Mouse (Mus musculus) heart, embryonic 12.5 days (tissue): ENCODE data around the gene Pou6f1. TPM values are rescaled to one million over a fixed set of nuclear protein-coding genes. Genes with fewer than 3 reads are reported as not detected.
"Not testable (repeated sequence)": the region's sequence is repeated elsewhere in the genome, so short reads cannot be mapped to it uniquely, and the experiment has no call there.

Source experiments
- ATAC-seq: fragments of 200-750 bp; cut with Nextera tagmentation; 2 replicates; pipeline ENCODE4 v1.8.0; 2017; ENCODE audit warnings: moderate TSS enrichment, moderate library complexity; ENCODE audit not compliant: insufficient number of reproducible peaks, low FRiP score
- H3K27ac ChIP-seq: fragments of 300-500 bp; sonication (generic); 2 replicates; pipeline ENCODE4 v1.5.1; 2016; ENCODE audit warnings: mild to moderate bottlenecking, moderate library complexity; ENCODE audit not compliant: poor library complexity, severe bottlenecking
- H3K27me3 ChIP-seq: fragments of 300-500 bp; sonication (generic); replicated peaks from 2 replicates; pipeline ENCODE4 v1.6.1; 2016; ENCODE audit warnings: mild to moderate bottlenecking, moderate library complexity
- H3K36me3 ChIP-seq: fragments of 300-500 bp; sonication (generic); 2 replicates; pipeline ENCODE4 v1.6.1; 2016; ENCODE audit warnings: mild to moderate bottlenecking, moderate library complexity
- H3K4me1 ChIP-seq: fragments of 300-500 bp; sonication (generic); replicated peaks from 2 replicates; pipeline ENCODE4 v1.6.1; 2016; ENCODE audit warnings: mild to moderate bottlenecking
- H3K4me2 ChIP-seq: fragments of 300-500 bp; sonication (generic); 2 replicates; pipeline ENCODE4 v1.6.1; 2016; ENCODE audit warnings: mild to moderate bottlenecking, moderate library complexity
- H3K4me3 ChIP-seq: fragments of 300-500 bp; sonication (generic); 2 replicates; pipeline ENCODE4 v1.5.1; 2016; ENCODE audit warnings: mild to moderate bottlenecking
- H3K9ac ChIP-seq: fragments of 300-500 bp; sonication (generic); 2 replicates; pipeline ENCODE4 v1.6.1; 2016; ENCODE audit warnings: mild to moderate bottlenecking, moderate library complexity
- H3K9me3 ChIP-seq: fragments of 300-500 bp; sonication (generic); replicated peaks from 2 replicates; pipeline ENCODE4 v1.6.1; 2016; ENCODE audit warnings: mild to moderate bottlenecking, moderate library complexity
- WGBS: fragments of 180-500 bp; shearing (Covaris S2); methylation state at CpG from one replicate; pipeline ENCODE4 v1.1.7; 2016; 5-methylcytosine and 5-hydroxymethylcytosine counted together
- polyA plus RNA-seq: library from polyadenylated mRNA; unstranded; fragments of >200 nt; fragmentation: Nextera tagmentation; extraction: Ambion mirVana; gene quantifications from 2 replicates; pipeline ENCODE4 v1.2.1, GENCODE M21; 2016

Pou6f1 gene
- polyA plus RNA-seq, 1 experiment from 2014 or later: 4.7 TPM

GRCm38 (mm10) chr15:100616221-100616620, 16.4 kb upstream of the Pou6f1 start:
- Histone ChIP-seq H3K4me1 (peaks cover 17% of the 10 kb centered on the region), H3K27ac (peak overlapping the region; percentile 99), H3K9ac (peak overlapping the region; percentile 97), H3K9me3 (no peaks in the 10 kb centered on the region), H3K4me3 (peak overlapping the region; percentile 99), H3K27me3 (no peaks in the 10 kb centered on the region), H3K4me2 (peak overlapping the region; percentile 80), H3K36me3 (peaks cover 39% of the 10 kb centered on the region)
- WGBS: under 1% methylated on average over 19 of the region's 19 CpGs
- no peak for ATAC-seq

GRCm38 (mm10) chr15:100615825-100616220, 16.0 kb upstream of the Pou6f1 start:
- peak overlapping the region; percentile 80 for H3K4me2 ChIP-seq
- peak overlapping the region; percentile 99 for H3K27ac ChIP-seq
- H3K27me3 ChIP-seq: no peaks in the 10 kb centered on the region
- no peaks in the 10 kb centered on the region for H3K9me3 ChIP-seq
- peak overlapping the region; percentile 99 for H3K4me3 ChIP-seq
- WGBS: under 1% methylated on average over 39 of the region's 43 CpGs
- peaks cover 36% of the 10 kb centered on the region for H3K36me3 ChIP-seq
- peaks cover 17% of the 10 kb centered on the region for H3K4me1 ChIP-seq
- ATAC-seq: peak; percentile 83
- H3K9ac ChIP-seq: peak overlapping the region; percentile 97

GRCm38 (mm10) chr15:100614996-100615824, 15.4 kb upstream of the Pou6f1 start, which contains the start of gene Dazap2:
Dazap2 (plus strand) TSS chr15:100615349.
- H3K9ac ChIP-seq: peak within 1 kb of the TSS; percentile 97
- H3K27ac ChIP-seq: peak within 1 kb of the TSS; percentile 99
- under 1% methylated on average over 81 of the region's 99 CpGs for WGBS
- H3K4me2 ChIP-seq: peak within 1 kb of the TSS; percentile 80
- H3K27me3 ChIP-seq: 0 out of 2 replicates have a peak, but pooled peaks cover 1% of the 10 kb centered on the region
- peak; percentile 90 for ATAC-seq
- H3K36me3 ChIP-seq: peaks cover 31% of the 10 kb centered on the region
- peaks cover 17% of the 10 kb centered on the region for H3K4me1 ChIP-seq
- H3K9me3 ChIP-seq: no peaks in the 10 kb centered on the region
- H3K4me3 ChIP-seq: peak within 1 kb of the TSS; percentile 99

- Histone ChIP-seq H3K4me1 (peaks cover 17% of the 10 kb centered on the region), H3K9me3 (no peaks in the 10 kb centered on the region), H3K27me3 (peaks cover 6% of the 10 kb centered on the region; the same call in 1 of the 2 replicates), H3K36me3 (peaks cover 24% of the 10 kb centered on the region), H3K9ac (peak overlapping the region; percentile 71), H3K4me3 (peak overlapping the region; percentile 99), H3K4me2 (peak overlapping the region; percentile 76), H3K27ac (peak overlapping the region; percentile 66)
- peak; percentile 56 for ATAC-seq
- 10% methylated on average over 43 of the region's 43 CpGs for WGBS
Measured at GRCm38 (mm10) chr15:100614218-100614995, 14.6 kb upstream of the Pou6f1 start.

- no peaks in the 10 kb centered on the region for H3K9me3 ChIP-seq
- no peak overlapping the region for H3K27ac ChIP-seq
- H3K4me3 ChIP-seq: peak overlapping the region; percentile 30
- H3K4me2 ChIP-seq: peak overlapping the region; percentile 64
- no peak for ATAC-seq
- 9% methylated on average over 16 of the region's 16 CpGs for WGBS
- H3K4me1 ChIP-seq: peaks cover 17% of the 10 kb centered on the region
- peaks cover 16% of the 10 kb centered on the region for H3K36me3 ChIP-seq
- peaks cover 6% of the 10 kb centered on the region; the same call in 1 of the 2 replicates for H3K27me3 ChIP-seq
- H3K9ac ChIP-seq: peak overlapping the region; percentile 44; the same call in 1 of the 2 replicates
Measured at GRCm38 (mm10) chr15:100613584-100613983, 13.8 kb upstream of the Pou6f1 start.

- Histone ChIP-seq H3K27me3 (peaks cover 6% of the 10 kb centered on the region; the same call in 1 of the 2 replicates), H3K9ac (no peak overlapping the region), H3K4me3 (no peak overlapping the region), H3K4me1 (peaks cover 17% of the 10 kb centered on the region), H3K27ac (no peak overlapping the region), H3K36me3 (peaks cover 4% of the 10 kb centered on the region), H3K4me2 (no peak overlapping the region), H3K9me3 (no peaks in the 10 kb centered on the region)
- 67% methylated on average over 2 of the region's 2 CpGs for WGBS
- ATAC-seq: no peak
Measured at GRCm38 (mm10) chr15:100612432-100612831, 12.6 kb upstream of the Pou6f1 start.

GRCm38 (mm10) chr15:100611951-100612350, 12.2 kb upstream of the Pou6f1 start:
- no peak overlapping the region for H3K4me3 ChIP-seq
- peaks cover 6% of the 10 kb centered on the region; the same call in 1 of the 2 replicates for H3K27me3 ChIP-seq
- no peak overlapping the region for H3K9ac ChIP-seq
- WGBS: 80% methylated on average over 7 of the region's 7 CpGs
- 0 out of 2 replicates have a peak, but pooled peaks cover 1% of the 10 kb centered on the region for H3K36me3 ChIP-seq
- H3K4me2 ChIP-seq: no peak overlapping the region
- no peak for ATAC-seq
- peaks cover 17% of the 10 kb centered on the region for H3K4me1 ChIP-seq
- no peak overlapping the region for H3K27ac ChIP-seq
- no peaks in the 10 kb centered on the region for H3K9me3 ChIP-seq

GRCm38 (mm10) chr15:100606677-100607076, 6.9 kb upstream of the Pou6f1 start:
- 82% methylated on average over 8 of the region's 8 CpGs for WGBS
- H3K9ac ChIP-seq, ATAC-seq, H3K27ac ChIP-seq, H3K36me3 ChIP-seq, H3K9me3 ChIP-seq, H3K4me3 ChIP-seq, H3K4me2 ChIP-seq, H3K4me1 ChIP-seq: not testable (repeated sequence)
- peaks cover 18% of the 10 kb centered on the region for H3K27me3 ChIP-seq

- ATAC-seq: no peak
- WGBS: 36% methylated on average over 3 of the region's 3 CpGs
- no peak overlapping the region for H3K9ac ChIP-seq
- no peak overlapping the region for H3K4me3 ChIP-seq
- H3K4me1 ChIP-seq: peaks cover 14% of the 10 kb centered on the region
- H3K27me3 ChIP-seq: peaks cover 27% of the 10 kb centered on the region
- H3K9me3 ChIP-seq: no peaks in the 10 kb centered on the region
- H3K27ac ChIP-seq: no peak overlapping the region
- no peak overlapping the region for H3K4me2 ChIP-seq
- H3K36me3 ChIP-seq: no peaks in the 10 kb centered on the region
Measured at GRCm38 (mm10) chr15:100601669-100602068, 1.9 kb upstream of the Pou6f1 start.

GRCm38 (mm10) chr15:100600696-100601272, 1.0 kb upstream of the Pou6f1 start:
- Histone ChIP-seq H3K27ac (no peak overlapping the region), H3K4me2 (peak overlapping the region; percentile 99), H3K9ac (no peak overlapping the region), H3K9me3 (no peaks in the 10 kb centered on the region), H3K4me1 (peaks cover 14% of the 10 kb centered on the region), H3K4me3 (peak overlapping the region; percentile 67), H3K36me3 (no peaks in the 10 kb centered on the region), H3K27me3 (peaks cover 27% of the 10 kb centered on the region)
- ATAC-seq: no peak
- WGBS: 16% methylated on average over 21 of the region's 21 CpGs
